Mouse (Mus musculus): Measurements from ENCODE around the gene Ephb4. TPM values are rescaled to one million over a fixed set of nuclear protein-coding genes. Genes with fewer than 3 reads are reported as not detected.
A peak's percentile ranks its signal among the peaks of the same experiment; 100 is the strongest.

The Ephb4 gene
- polyA plus RNA-seq, 1 experiment from 2014 or later = 109 TPM

DNA sequence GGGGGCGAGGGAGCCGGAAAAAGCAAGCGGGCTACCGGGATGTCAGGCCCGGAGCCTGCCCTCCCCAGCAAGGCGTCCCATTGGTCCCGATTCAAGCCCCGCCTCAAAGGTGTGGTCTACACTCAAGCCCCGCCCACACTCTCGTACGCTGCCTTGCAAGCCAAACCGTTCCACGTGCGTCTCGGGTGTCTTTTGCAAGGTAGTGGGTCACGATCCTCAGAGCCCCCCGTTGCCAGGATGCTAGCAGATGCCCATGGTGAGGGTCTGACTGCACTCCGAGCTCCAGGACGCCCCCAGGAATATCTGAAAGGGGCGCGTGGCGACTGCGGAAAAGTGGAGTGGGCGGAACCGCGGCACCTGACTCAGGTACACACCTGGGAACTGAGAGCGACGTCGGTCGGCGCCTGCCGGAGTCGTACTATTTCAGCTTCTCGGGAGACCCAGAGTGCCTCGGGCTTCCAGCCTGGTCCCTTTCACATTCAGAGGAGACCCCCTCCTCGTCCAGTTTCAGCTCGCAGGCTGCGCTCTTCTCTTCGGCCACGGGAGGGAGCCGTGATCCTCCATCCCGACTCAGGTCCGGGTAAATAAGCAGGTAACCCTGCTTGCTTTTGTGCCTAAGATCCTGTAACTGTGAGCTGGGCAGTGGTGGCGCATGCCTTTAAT, 16.3 kb upstream of the Ephb4 start, which contains the start of gene Slc12a9:
Slc12a9 (minus strand) TSS at position 86 of the 663 bp plus-strand sequence.
- in situ Hi-C loops (cut with MboI; ENCODE audit: low pct_unique_long_range_greater_than_20kb) = loop anchor here (5.0 kb wide), 1 partner anchor 124 kb away; no protein-coding TSS in a partner anchor
- TF ChIP-seq CTCF (IDR thresholded peaks at IDR 0.05) = no peak
- CTCF ChIA-PET = interaction anchor here (0.7 to 2.3 kb wide), 19 partner anchors 10 to 168 kb away, joined by 3 to 12 read pairs (median 4); partner anchors contain the start of genes Pop7, Srrt and Trip6
- H3K27me3 ChIP-seq = no peaks in the 10 kb centered on the region
- DNase-seq (ENCODE audit: low read depth, low spot score) (peak; percentile 76), ATAC-seq (peak; percentile 90)
- POLR2A ChIA-PET = interaction anchor here (0.9 to 2.2 kb wide), 4 partner anchors 17 to 168 kb away, joined by 4 to 6 read pairs (median 4); partner anchors contain the start of genes Ephb4 and Pop7

DNA sequence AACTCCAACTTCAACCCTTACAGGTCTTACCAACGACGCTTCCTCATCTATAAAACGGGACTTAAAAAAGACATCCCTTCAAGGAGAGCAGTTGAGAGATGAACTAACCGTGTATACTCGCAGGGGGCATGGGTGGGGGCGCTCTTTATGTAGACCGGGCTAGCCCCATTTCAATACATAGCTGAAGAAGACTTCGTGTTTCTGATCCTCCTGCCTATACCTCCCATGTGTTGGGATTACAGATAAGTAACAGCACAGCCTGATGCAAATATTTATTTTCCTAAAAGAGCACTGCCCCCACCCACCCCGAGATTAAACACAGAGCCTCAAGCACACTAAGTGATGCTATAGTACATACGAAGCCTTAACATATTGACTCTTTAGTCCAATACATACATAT, 15.6 kb upstream of the Ephb4 start:
- no peak for DNase-seq (ENCODE audit: low read depth, low spot score)
- in situ Hi-C loops (cut with MboI; ENCODE audit: low pct_unique_long_range_greater_than_20kb) = loop anchor here (5.0 kb wide), 1 partner anchor 123 kb away; no protein-coding TSS in a partner anchor
- no peak for TF ChIP-seq CTCF (IDR thresholded peaks at IDR 0.05)
- no peaks in the 10 kb centered on the region for H3K27me3 ChIP-seq
- POLR2A ChIA-PET = interaction anchor here (0.9 to 1.9 kb wide), 3 partner anchors 16 to 168 kb away, joined by 4 to 5 read pairs (median 4); partner anchors contain the start of genes Ephb4 and Pop7
- CTCF ChIA-PET = interaction anchor here (0.7 to 2.3 kb wide), 16 partner anchors 10 to 167 kb away, joined by 3 to 12 read pairs (median 4); partner anchors contain the start of gene Pop7
- ATAC-seq = no peak

- TF ChIP-seq CTCF (IDR thresholded peaks at IDR 0.05) = no peak
Measured at GRCm38 (mm10) chr5:137335066-137335465, 14.8 kb upstream of the Ephb4 start.

DNA sequence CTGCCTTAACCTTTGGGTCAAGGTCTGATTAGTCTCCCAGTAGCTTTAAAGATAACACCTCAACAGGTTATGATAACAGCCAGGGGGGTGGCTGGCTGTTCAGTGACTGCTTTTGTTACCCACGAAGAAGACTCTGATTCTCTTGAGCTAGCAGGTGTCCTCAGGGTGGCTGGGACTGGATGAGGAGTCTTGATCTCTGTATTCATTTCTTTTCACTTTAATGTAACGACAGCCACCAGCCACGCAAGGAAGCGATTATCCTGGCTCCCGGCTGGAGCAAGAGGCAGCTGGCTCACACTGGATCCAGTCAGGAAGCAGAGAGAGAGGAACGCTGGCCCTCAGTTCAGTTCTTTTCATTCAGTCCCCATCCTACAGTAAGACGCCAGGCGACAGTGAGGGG, 12.7 kb upstream of the Ephb4 start:
- ATAC-seq (no peak), DNase-seq (ENCODE audit: low read depth, low spot score) (no peak)
- ChIA-PET CTCF (interaction anchor here (1.5 kb wide), 1 partner anchor 18 kb away, joined by 4 read pairs; no protein-coding TSS in a partner anchor), POLR2A (interaction anchor here (0.6 to 1.0 kb wide), 2 partner anchors 41 to 43 kb away, joined by 3 to 6 read pairs; partner anchors contain the start of gene Ufsp1)
- no peaks in the 10 kb centered on the region for H3K27me3 ChIP-seq
- in situ Hi-C loops (cut with MboI; ENCODE audit: low pct_unique_long_range_greater_than_20kb) = loop anchor here (5.0 kb wide), 1 partner anchor 165 kb away; the partner anchor contains the start of gene Pop7
- no peak for TF ChIP-seq CTCF (IDR thresholded peaks at IDR 0.05)

More at GRCm38 (mm10) chr5:137335066-137335465, 14.8 kb upstream of the Ephb4 start:
- no peaks in the 10 kb centered on the region for H3K27me3 ChIP-seq
- in situ Hi-C loops (cut with MboI; ENCODE audit: low pct_unique_long_range_greater_than_20kb) = loop anchor here (5.0 kb wide), 1 partner anchor 167 kb away; the partner anchor contains the start of gene Pop7
- ATAC-seq (no peak), DNase-seq (ENCODE audit: low read depth, low spot score) (no peak)
- ChIA-PET CTCF (interaction anchor here (1.3 to 2.3 kb wide), 3 partner anchors 9 to 166 kb away, joined by 3 to 12 read pairs (median 9); partner anchors contain the start of gene Pop7), POLR2A (interaction anchor here (0.5 to 1.9 kb wide), 3 partner anchors 15 to 167 kb away, joined by 3 to 5 read pairs (median 4); partner anchors contain the start of genes Ephb4 and Pop7)

- no peaks in the 10 kb centered on the region for H3K27me3 ChIP-seq
- CTCF ChIA-PET = interaction anchor here (1.5 kb wide), 1 partner anchor 20 kb away, joined by 4 read pairs; no protein-coding TSS in a partner anchor
- DNase-seq (ENCODE audit: low read depth, low spot score) (no peak), ATAC-seq (no peak)
- TF ChIP-seq CTCF (IDR thresholded peaks at IDR 0.05) = no peak
- POLR2A ChIA-PET = interaction anchor here (0.6 to 0.7 kb wide), 2 partner anchors 12 to 352 kb away, joined by 3 read pairs; partner anchors contain the start of gene Plod3
- in situ Hi-C loops (cut with MboI; ENCODE audit: low pct_unique_long_range_greater_than_20kb) = loop anchor here (5.0 kb wide), 1 partner anchor 164 kb away; the partner anchor contains the start of gene Pop7
Measured at GRCm38 (mm10) chr5:137338256-137338655, 11.7 kb upstream of the Ephb4 start.

- ChIA-PET CTCF (interaction anchor here (1.5 kb wide), 1 partner anchor 20 kb away, joined by 4 read pairs; no protein-coding TSS in a partner anchor), POLR2A (interaction anchor here (0.6 kb wide), 2 partner anchors 73 to 352 kb away, joined by 3 read pairs; partner anchors contain the start of gene Plod3)
- TF ChIP-seq CTCF (IDR thresholded peaks at IDR 0.05) = no peak
- DNase-seq (ENCODE audit: low read depth, low spot score) = no peak
- in situ Hi-C loops (cut with MboI; ENCODE audit: low pct_unique_long_range_greater_than_20kb) = loop anchor here (5.0 kb wide), 1 partner anchor 164 kb away; the partner anchor contains the start of gene Pop7
- H3K27me3 ChIP-seq = no peaks in the 10 kb centered on the region
- no peak for ATAC-seq
Measured at GRCm38 (mm10) chr5:137338663-137339289, 11.1 kb upstream of the Ephb4 start.

DNA sequence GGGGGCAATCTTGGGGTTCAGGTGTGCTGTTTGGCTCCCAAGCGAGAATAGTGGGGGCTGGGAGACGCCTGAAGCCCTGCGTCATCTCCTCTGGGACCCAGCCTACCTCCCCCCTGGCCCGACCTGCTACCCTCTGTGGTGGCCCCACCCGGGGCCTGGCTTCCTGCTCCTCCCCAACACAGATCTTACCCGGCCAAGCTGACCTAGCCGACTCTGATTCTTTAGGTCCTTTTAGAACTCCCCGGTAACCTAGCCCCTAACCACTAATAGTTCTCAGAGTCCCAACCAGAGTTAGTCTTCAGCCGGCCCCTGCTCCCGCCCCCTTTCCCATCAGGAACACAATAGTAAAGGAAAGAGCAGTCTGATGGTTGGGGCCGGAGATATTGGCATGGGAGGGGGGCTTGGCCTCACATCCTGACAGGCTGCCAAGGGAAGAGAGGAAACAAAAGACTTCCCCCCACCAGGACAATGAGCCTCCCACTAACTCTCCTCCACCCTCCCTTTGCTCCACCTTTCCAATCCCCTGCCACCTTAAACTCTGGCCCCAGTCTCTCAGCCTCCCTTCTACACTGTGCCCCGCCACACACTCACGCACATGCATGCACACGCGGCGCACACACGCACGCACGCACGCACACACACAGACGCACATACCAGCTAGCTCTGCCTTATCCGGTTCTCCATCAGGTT, 10.5 kb upstream of the Ephb4 start:
- no peaks in the 10 kb centered on the region for H3K27me3 ChIP-seq
- POLR2A ChIA-PET = interaction anchor here (0.6 kb wide), 1 partner anchor 72 kb away, joined by 3 read pairs; no protein-coding TSS in a partner anchor
- CTCF ChIA-PET = no interaction called here
- ATAC-seq (no peak), DNase-seq (ENCODE audit: low read depth, low spot score) (no peak)
- TF ChIP-seq CTCF (IDR thresholded peaks at IDR 0.05) = no peak
- in situ Hi-C loops (cut with MboI; ENCODE audit: low pct_unique_long_range_greater_than_20kb) = loop anchor here (5.0 kb wide), 1 partner anchor 163 kb away; the partner anchor contains the start of gene Pop7

- TF ChIP-seq CTCF (IDR thresholded peaks at IDR 0.05) = no peak
- no peak for ATAC-seq
- POLR2A ChIA-PET = interaction anchor here (0.6 kb wide), 1 partner anchor 24 kb away, joined by 9 read pairs; no protein-coding TSS in a partner anchor
- H3K27me3 ChIP-seq = no peaks in the 10 kb centered on the region
- CTCF ChIA-PET = interaction anchor here (2.2 kb wide), 1 partner anchor 19 kb away, joined by 7 read pairs; no protein-coding TSS in a partner anchor
- DNase-seq (ENCODE audit: low read depth, low spot score) = no peak
- in situ Hi-C loops (cut with MboI; ENCODE audit: low pct_unique_long_range_greater_than_20kb) = no loop called here
Measured at GRCm38 (mm10) chr5:137340222-137340621, 9.7 kb upstream of the Ephb4 start.

DNA sequence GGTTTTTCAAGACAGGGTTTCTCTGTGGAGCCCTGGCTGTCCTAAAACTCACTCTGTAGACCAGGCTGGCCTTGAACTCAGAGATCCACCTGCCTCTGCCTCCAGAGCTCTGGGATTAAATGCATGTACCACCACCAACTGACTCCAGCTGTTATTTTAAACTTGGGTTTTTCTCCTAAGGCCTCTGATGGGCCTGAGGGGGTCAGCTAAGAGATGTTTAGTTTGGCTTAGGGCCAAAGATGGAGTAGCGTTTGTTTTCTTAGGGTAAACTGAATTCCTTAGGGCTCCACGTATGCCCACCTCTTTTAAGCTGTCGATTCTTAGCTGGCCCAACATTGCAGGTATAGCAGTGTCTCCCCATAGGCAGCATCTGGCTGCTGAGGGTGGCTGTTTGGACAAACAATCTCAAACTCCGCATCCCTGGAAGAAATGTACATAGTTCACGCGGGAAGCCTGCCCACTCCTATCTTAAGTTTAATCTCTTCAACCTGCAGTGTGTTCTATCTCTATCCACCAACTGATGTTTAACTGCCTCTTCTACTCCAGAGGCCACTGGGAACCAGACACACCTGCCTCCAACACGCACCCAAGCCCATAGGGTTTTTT, 7.4 kb upstream of the Ephb4 start:
- DNase-seq (ENCODE audit: low read depth, low spot score) = no peak
- no peaks in the 10 kb centered on the region for H3K27me3 ChIP-seq
- CTCF ChIA-PET = interaction anchor here (2.2 to 3.1 kb wide), 2 partner anchors 9 to 17 kb away, joined by 7 to 12 read pairs; partner anchors contain the start of gene Slc12a9
- POLR2A ChIA-PET = interaction anchor here (0.7 kb wide), 1 partner anchor 57 kb away, joined by 6 read pairs; no protein-coding TSS in a partner anchor
- in situ Hi-C loops (cut with MboI; ENCODE audit: low pct_unique_long_range_greater_than_20kb) = no loop called here
- no peak for ATAC-seq
- no peak for TF ChIP-seq CTCF (IDR thresholded peaks at IDR 0.05)
